Mouse (Mus musculus) spleen, postnatal 36 days (tissue): ENCODE measurements at regions not wholly inside any gene's neighbourhood (a gene's known extent, or its start where the extent isn't known, plus 50 kb on each side); places are given as distances from the start of the nearest gene placed in this dataset.

Experiments used
- DNase-seq, 2 experiments: peaks; one replicate each; pipeline ENCODE4 v3.0.0; 2022; ENCODE audit warnings: low spot score in 2 of 2, mixed read lengths in 1 of 2

- DNase-seq: no peak
Observed at GRCm38 (mm10) chr4:57362652-57363051, 61.0 kb upstream of the Ptpn3 start.

- peak; percentile 22 to 34 for DNase-seq
Observed at GRCm38 (mm10) chr4:57369736-57370373, 64.2 kb upstream of the Palm2 start.

- DNase-seq: no peak
Observed at GRCm38 (mm10) chr4:57377872-57378271, 56.2 kb upstream of the Palm2 start.

GRCm38 (mm10) chr4:57380063-57380800 is 53.8 kb upstream of the Palm2 start:
- DNase-seq: no peak

GRCm38 (mm10) chr4:57381306-57381705 is 52.7 kb upstream of the Palm2 start:
- no peak for DNase-seq
